Comparison of ENCODE assay signal across 8 mouse cellular contexts in the genomic region with DNA sequence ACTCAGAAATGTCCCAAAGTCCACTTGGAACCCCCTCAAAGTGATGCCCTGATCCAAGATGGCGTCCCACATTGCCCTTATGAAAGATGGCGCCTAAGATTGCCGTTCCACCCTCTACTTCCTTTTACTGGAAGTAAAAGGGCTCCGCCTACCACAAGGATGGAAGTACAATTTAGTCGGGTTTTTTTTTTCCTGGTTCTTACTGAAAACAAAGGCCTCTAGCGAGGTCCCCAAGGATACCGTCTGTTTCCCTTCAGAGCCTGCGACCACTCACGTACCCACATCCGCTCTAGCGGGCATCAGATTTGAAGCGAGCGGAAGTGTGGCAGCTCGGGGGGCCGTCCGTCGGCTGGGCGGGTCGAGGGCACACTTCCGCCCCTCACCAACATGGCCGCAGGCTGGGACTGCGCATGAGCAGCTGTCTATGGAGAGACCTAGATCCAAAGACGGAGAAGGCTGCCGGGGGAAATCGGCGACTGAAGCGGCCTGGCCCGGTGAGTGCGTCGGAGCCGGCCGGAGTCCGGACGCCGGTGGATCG. TPM values are rescaled to one million over a fixed set of nuclear protein-coding genes. Genes with fewer than 3 reads are reported as not detected.
A peak's percentile ranks its signal among the peaks of the same experiment; 100 is the strongest.
DNase-seq lines count a peak whose midpoint lies in the region; ATAC-seq and TF ChIP-seq lines count a peak whose summit lies in the region.

A gene (plus strand): TSS at position 367 of the 538 bp plus-strand sequence.

- H3K36me3 ChIP-seq in hindbrain, embryonic 13.5 days: peaks cover 15% of the 10 kb centered on the region

- no peaks in the 10 kb centered on the region for H3K9me3 ChIP-seq in hindbrain, embryonic 13.5 days

- in situ Hi-C loops in Patski (cut with MboI; ENCODE audit: low pct_unique_long_range_greater_than_20kb): no loop called here

- peak; percentile 79 for ATAC-seq in Patski
- ATAC-seq in hindbrain, embryonic 13.5 days (ENCODE audit: low FRiP score): peak; percentile 98

- H3K4me3 ChIP-seq in hindbrain, embryonic 13.5 days: peak within 1 kb of the TSS; percentile 92

- H3K4me2 ChIP-seq in hindbrain, embryonic 13.5 days: peak within 1 kb of the TSS; percentile 60

- 1% methylated on average over 36 of the region's 36 CpGs for WGBS in hindbrain, embryonic 13.5 days

- POLR2A ChIA-PET in Patski (lab: Charles Lee): interaction anchor here (0.7 kb wide), 1 partner anchor 34 kb away, joined by 10 read pairs; no protein-coding TSS in a partner anchor

- H3K9ac ChIP-seq in hindbrain, embryonic 13.5 days: peak within 1 kb of the TSS; percentile 98

- peaks cover 5% of the 10 kb centered on the region for H3K27me3 ChIP-seq in Patski
- peaks cover 28% of the 10 kb centered on the region for H3K27me3 ChIP-seq in hindbrain, embryonic 13.5 days

- peak; percentile 77 for DNase-seq in Patski (ENCODE audit: low read depth, low spot score)
- DNase-seq in cerebellum, postnatal 14 days: peak; percentile 95 to 96
- peak; percentile 91 for DNase-seq in frontal cortex, postnatal 14 days (ENCODE audit: low spot score in 2 of 2)
- peak; percentile 87 to 89 for DNase-seq in layer of hippocampus, postnatal 25 days (ENCODE audit: extremely low spot score in 1 of 2, low spot score in 1 of 2)
- peak; percentile 96 for DNase-seq in lung, postnatal 25 days (ENCODE audit: low spot score)
- peak; percentile 97 for DNase-seq in retina, embryonic 14.5 days (ENCODE audit: low spot score)
- peak; percentile 96 for DNase-seq in thymus, postnatal 4 days

- CTCF ChIA-PET in Patski (lab: Charles Lee): interaction anchor here (1.0 to 1.4 kb wide), 3 partner anchors 31 to 116 kb away, joined by 3 to 4 read pairs (median 3); no protein-coding TSS in a partner anchor

- no peak for TF ChIP-seq CTCF in Patski (IDR thresholded peaks at IDR 0.05)

- H3K4me1 ChIP-seq in hindbrain, embryonic 13.5 days (replicated peaks): peaks cover 22% of the 10 kb centered on the region

- H3K27ac ChIP-seq in hindbrain, embryonic 13.5 days: peak within 1 kb of the TSS; percentile 97

RNA-seq across cellular contexts. Expression of the gene that starts here (rescaled TPM):
- polyA plus RNA-seq in Patski (2021): 106 TPM
- polyA plus RNA-seq in hindbrain, embryonic 13.5 days (2015; fragmentation: Nextera tagmentation; extraction: Ambion mirVana): 202 and 209 TPM in 2 replicates
- total RNA-seq in layer of hippocampus, postnatal 25 days (2021): 100 to 1,000 TPM; 113 to 139 TPM

Comparison
In these comparisons a context has a peak if more than half of its experiments do, and no peak if none do; other contexts are left out.
1. Peak in every context shown above with its lines: DNase-seq, ATAC-seq, H3K4me3 ChIP-seq and H3K27ac ChIP-seq.